Mouse (Mus musculus): ENCODE results near the gene Rpap3. TPM values are rescaled to one million over a fixed set of nuclear protein-coding genes. Genes with fewer than 3 reads are reported as not detected.
A peak's percentile ranks its signal among the peaks of the same experiment; 100 is the strongest.

Rpap3 gene
- polyA plus RNA-seq, 1 experiment from 2014 or later: 18.7 TPM

DNA sequence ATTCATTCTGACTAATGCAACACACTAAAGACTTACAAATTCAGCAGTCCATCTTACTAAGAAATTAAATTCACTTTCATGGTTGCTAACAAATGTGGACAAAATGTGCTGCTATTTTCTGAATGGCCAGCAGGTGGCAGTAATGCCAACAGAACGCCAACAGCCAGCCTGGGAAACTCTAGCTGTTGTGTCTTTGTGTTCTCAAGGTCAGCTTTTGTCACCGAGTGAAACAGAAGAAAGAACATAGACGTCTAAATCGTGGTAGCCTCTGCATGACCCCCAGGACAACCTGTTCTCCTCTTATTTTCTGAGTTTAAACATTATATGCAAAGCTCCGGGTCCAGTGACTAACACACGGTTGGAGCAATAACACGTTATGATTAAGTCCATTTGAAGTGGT is 38.2 kb downstream of the Rpap3 start:
- H3K9ac ChIP-seq: no peak overlapping the region
- H3K27ac ChIP-seq: no peak overlapping the region
- WGBS: 30% methylated on average over 7 of the region's 7 CpGs
- ATAC-seq (replicated peaks; ENCODE audit: insufficient number of reproducible peaks, insufficient read depth, low FRiP score, low read depth): no peak
- H3K36me3 ChIP-seq: no peaks in the 10 kb centered on the region
- H3K27me3 ChIP-seq: no peaks in the 10 kb centered on the region
- H3K9me3 ChIP-seq (replicated peaks): no peaks in the 10 kb centered on the region
- H3K4me1 ChIP-seq (replicated peaks): peaks cover 5% of the 10 kb centered on the region; the same call in 1 of the 2 replicates
- no peak overlapping the region for H3K4me3 ChIP-seq
- no peak overlapping the region for H3K4me2 ChIP-seq

DNA sequence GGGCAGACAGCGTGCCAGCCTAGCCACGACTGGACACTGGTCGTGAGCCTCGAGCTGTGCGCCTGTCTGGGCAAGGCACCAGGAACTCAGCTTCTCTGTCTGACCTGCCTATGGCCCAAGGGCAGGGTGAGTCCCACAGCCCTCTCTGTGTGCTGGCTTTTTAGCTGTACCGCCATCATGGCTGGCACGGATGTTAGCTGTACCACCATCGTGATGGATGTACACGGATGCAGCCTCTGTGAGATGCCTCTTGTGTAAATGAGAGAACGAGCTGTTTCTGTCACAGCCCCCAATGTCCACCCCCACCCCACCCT is 39.2 kb downstream of the Rpap3 start:
- Histone ChIP-seq H3K27me3 (no peaks in the 10 kb centered on the region), H3K9ac (no peak overlapping the region), H3K4me3 (no peak overlapping the region), H3K36me3 (no peaks in the 10 kb centered on the region), H3K4me1 (replicated peaks) (peaks cover 5% of the 10 kb centered on the region; the same call in 1 of the 2 replicates), H3K9me3 (replicated peaks) (no peaks in the 10 kb centered on the region), H3K4me2 (no peak overlapping the region), H3K27ac (no peak overlapping the region)
- WGBS: 91% methylated on average over 10 of the region's 10 CpGs
- ATAC-seq (replicated peaks; ENCODE audit: insufficient number of reproducible peaks, insufficient read depth, low FRiP score, low read depth): no peak

DNA sequence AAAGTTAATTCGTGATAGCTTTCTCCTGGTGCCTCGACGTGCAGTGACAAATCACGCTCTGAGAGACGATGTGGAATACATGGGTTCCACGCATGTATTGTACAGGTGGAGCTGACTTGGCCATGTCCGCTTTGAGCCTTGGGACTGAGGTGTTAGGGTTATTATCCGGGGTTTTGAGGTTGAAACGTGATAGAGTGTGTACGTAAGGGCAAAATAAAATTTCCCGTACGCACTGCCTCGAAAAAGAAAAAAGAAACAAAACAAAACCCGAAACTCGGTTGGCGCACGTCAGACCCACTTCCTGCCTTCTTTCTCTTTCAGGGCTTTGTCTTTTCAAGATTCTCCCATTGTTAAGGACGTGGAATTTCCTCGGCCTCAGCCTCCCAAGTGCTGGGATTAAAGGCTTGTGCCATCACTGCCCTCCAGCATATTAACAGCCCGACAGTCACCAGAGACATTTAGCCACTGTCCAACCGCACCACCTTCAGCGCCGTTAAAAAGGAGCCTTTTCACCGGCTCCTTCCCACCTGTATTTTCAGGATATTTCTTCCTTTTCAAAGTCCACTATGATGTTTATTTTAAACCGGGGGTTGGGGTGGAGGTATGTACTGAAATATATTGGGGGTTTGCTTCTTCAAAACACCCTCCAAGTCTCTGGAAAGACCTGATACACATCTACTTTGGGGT is 39.7 kb downstream of the Rpap3 start:
- WGBS: 70% methylated on average over 25 of the region's 25 CpGs
- Histone ChIP-seq H3K4me3 (no peak overlapping the region), H3K4me1 (replicated peaks) (peaks cover 5% of the 10 kb centered on the region; the same call in 1 of the 2 replicates), H3K36me3 (no peaks in the 10 kb centered on the region), H3K27me3 (no peaks in the 10 kb centered on the region), H3K9ac (no peak overlapping the region), H3K4me2 (no peak overlapping the region), H3K27ac (no peak overlapping the region), H3K9me3 (replicated peaks) (no peaks in the 10 kb centered on the region)
- ATAC-seq (replicated peaks; ENCODE audit: insufficient number of reproducible peaks, insufficient read depth, low FRiP score, low read depth): no peak

DNA sequence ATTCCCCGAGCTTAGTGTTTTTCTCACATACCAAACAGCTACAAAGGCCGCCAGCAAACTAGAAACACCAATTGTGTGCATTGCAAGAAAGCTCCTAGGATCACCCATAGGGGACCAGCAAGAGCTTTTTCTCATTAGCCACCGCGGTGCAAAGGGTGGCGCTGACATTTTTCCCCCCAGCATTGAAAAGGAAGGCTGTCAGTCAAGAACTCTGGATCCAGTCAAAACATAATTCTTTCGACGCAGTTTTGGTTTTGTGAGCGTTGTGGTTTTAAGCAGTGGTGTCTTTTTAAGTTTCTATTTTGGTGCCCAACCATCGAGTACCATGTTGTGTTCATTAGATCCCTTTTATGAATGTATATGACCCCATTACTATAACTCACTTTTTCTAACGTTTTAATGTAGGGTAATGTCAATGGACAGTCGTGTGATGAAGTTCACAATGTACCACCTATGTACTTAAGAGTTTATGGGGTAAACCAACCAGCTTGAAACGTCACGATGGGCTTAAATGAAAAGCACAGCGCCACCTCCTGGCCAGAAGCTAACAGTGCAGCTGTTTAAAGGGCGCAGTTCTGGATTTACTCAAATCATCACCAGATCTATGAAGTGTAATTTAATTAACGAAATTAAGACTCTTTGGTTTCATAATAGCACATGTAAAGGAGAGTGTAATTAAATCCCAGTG is 40.5 kb downstream of the Rpap3 start:
- ATAC-seq (replicated peaks; ENCODE audit: insufficient number of reproducible peaks, insufficient read depth, low FRiP score, low read depth): no peak
- H3K4me2 ChIP-seq: no peak overlapping the region
- H3K4me3 ChIP-seq: no peak overlapping the region
- 58% methylated on average over 16 of the region's 16 CpGs for WGBS
- H3K4me1 ChIP-seq (replicated peaks): no peaks in the 10 kb centered on the region; the same call in 1 of the 2 replicates
- no peak overlapping the region for H3K9ac ChIP-seq
- H3K36me3 ChIP-seq: no peaks in the 10 kb centered on the region
- H3K27ac ChIP-seq: no peak overlapping the region
- H3K27me3 ChIP-seq: no peaks in the 10 kb centered on the region
- H3K9me3 ChIP-seq (replicated peaks): no peaks in the 10 kb centered on the region

DNA sequence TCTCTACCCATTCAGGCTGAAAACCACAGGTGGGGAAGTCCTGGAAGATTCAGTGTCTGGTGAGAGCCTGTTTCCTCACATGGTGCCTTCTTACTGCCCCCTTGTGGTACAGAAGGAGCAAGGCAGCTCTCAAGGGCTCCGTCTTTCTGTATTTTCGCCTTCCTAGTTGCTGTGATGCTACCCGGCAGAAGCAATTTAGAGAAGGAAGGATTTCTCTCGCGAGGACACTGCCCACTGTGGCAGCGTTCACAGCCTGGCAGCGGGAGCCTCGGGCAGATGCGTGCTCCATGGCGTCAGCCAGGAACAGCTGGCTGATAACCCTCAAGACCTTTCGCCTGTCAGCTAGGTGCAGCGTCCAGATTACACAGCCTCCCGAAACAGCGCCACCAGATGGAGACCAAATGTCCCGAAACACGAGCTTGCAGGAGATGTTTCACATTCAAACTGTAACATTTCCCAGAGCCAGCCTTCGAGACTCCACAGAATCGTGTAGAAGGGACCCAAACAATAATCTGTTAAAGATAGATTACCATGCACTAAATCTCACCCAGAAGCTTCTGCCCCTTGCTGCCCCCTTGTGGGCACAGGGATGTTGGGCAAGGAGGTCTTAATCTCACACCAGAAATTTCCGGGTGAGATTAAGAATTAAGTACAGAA is 41.7 kb downstream of the Rpap3 start:
- peak overlapping the region; percentile 54 for H3K4me3 ChIP-seq
- 5% methylated on average over 19 of the region's 19 CpGs for WGBS
- ATAC-seq (replicated peaks; ENCODE audit: insufficient number of reproducible peaks, insufficient read depth, low FRiP score, low read depth): peak; percentile 59; the same call in 1 of the 2 replicates
- H3K9me3 ChIP-seq (replicated peaks): no peaks in the 10 kb centered on the region
- H3K36me3 ChIP-seq: no peaks in the 10 kb centered on the region
- H3K27ac ChIP-seq: peak overlapping the region; percentile 35
- H3K27me3 ChIP-seq: no peaks in the 10 kb centered on the region
- no peaks in the 10 kb centered on the region; the same call in 1 of the 2 replicates for H3K4me1 ChIP-seq (replicated peaks)
- H3K9ac ChIP-seq: peak overlapping the region; percentile 46
- peak overlapping the region; percentile 87 for H3K4me2 ChIP-seq

DNA sequence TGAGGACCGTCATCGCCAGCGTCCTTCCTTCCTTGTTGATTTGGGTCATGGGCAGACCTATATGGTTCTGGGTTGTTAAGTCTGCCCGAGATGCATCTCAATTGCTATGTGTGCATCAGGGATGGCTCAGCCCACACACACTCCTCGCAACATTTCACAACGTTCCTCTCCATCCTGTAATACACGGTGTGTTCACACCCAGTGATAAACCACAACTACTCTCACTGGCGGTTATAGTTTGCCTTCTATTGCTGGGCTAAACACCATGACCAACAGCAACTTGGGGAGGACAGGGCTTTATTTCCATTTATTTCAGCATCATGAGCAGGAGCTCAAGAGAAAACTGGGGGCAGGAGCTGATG is 46.9 kb downstream of the Rpap3 start:
- Histone ChIP-seq H3K4me3 (no peak overlapping the region), H3K27me3 (no peaks in the 10 kb centered on the region), H3K9me3 (replicated peaks) (no peaks in the 10 kb centered on the region), H3K4me1 (replicated peaks) (no peaks in the 10 kb centered on the region; the same call in 1 of the 2 replicates), H3K27ac (no peak overlapping the region), H3K36me3 (no peaks in the 10 kb centered on the region), H3K4me2 (no peak overlapping the region), H3K9ac (no peak overlapping the region)
- WGBS: 83% methylated on average over 8 of the region's 8 CpGs
- ATAC-seq (replicated peaks; ENCODE audit: insufficient number of reproducible peaks, insufficient read depth, low FRiP score, low read depth): no peak

DNA sequence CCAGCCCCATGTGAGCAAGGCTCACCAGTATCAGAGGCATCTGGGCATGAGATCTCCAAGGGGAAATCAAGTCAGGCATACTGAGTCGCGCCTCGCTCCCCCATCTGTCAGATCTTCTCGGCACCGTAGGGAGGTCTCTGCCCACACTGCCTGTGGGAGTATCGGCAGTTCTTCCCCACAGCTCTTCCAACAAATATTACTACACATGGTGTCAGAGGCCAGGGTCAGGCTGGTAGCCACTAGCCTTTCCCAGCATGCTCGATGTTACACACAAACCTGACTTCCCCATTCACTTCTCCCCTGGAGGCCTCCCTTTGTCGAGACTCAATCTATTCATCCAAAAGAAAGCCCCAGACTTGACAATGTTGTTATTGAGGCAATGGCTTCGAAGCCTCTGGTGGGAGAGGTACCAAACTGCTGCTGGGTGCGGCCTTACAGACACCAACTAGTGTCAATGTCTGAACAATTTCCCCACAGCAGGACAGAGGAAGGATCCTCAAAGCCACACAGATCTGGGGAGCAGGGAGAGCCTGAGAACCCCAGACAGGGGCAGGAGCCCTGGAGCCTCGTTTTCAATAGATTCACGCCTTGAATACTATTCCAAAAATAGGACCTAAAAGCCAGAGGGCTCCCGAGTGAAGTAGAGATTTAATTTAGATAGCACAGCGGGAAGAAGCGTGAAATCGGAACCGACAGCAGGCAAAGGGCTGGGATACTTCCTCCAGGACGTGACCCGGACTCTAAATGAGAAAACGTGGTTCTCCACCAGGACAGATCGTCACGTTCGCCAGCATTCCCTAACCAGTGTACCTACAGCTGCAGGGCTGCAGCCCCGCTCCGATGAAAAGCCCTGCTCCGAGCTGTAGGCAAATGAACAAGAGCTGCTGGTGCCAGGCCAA is 47.5 kb downstream of the Rpap3 start:
- no peak for ATAC-seq (replicated peaks; ENCODE audit: insufficient number of reproducible peaks, insufficient read depth, low FRiP score, low read depth)
- 62% methylated on average over 26 of the region's 26 CpGs for WGBS
- H3K4me2 ChIP-seq: 0 out of 2 replicates have a peak overlapping the region, but pooled peaks have one; percentile 12

DNA sequence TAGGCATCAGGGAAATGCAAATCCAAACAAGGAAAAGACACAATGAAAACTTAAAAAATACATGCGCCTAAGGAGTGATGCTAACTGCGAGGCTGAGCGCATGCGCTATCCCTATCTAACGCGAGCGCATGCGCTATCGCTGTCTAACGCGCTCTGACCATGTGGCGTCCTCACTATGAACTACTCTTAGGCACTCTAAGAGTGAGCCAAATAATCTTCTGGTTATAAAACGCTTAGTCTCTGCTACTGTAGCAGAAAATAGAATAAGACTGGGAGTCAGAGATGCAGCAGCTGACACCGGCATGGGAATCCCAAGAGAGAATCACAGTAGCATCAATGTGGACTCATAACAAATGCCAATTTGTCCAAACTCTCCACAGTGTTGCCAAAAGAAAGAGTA is 48.2 kb downstream of the Rpap3 start:
- H3K4me1 ChIP-seq (replicated peaks): no peaks in the 10 kb centered on the region; the same call in 1 of the 2 replicates
- H3K4me3 ChIP-seq: no peak overlapping the region
- H3K27ac ChIP-seq: no peak overlapping the region
- H3K9ac ChIP-seq: no peak overlapping the region
- H3K4me2 ChIP-seq: no peak overlapping the region
- H3K36me3 ChIP-seq: no peaks in the 10 kb centered on the region
- no peaks in the 10 kb centered on the region for H3K27me3 ChIP-seq
- no peaks in the 10 kb centered on the region for H3K9me3 ChIP-seq (replicated peaks)
- ATAC-seq (replicated peaks; ENCODE audit: insufficient number of reproducible peaks, insufficient read depth, low FRiP score, low read depth): no peak
- WGBS: 94% methylated on average over 14 of the region's 14 CpGs

More for the DNA sequence above, 47.5 kb downstream of the Rpap3 start:
- H3K4me1 ChIP-seq (replicated peaks): no peaks in the 10 kb centered on the region; the same call in 1 of the 2 replicates
- no peaks in the 10 kb centered on the region for H3K36me3 ChIP-seq
- no peaks in the 10 kb centered on the region for H3K9me3 ChIP-seq (replicated peaks)
- no peaks in the 10 kb centered on the region for H3K27me3 ChIP-seq
- no peak overlapping the region for H3K9ac ChIP-seq
- no peak overlapping the region for H3K27ac ChIP-seq
- no peak overlapping the region for H3K4me3 ChIP-seq

DNA sequence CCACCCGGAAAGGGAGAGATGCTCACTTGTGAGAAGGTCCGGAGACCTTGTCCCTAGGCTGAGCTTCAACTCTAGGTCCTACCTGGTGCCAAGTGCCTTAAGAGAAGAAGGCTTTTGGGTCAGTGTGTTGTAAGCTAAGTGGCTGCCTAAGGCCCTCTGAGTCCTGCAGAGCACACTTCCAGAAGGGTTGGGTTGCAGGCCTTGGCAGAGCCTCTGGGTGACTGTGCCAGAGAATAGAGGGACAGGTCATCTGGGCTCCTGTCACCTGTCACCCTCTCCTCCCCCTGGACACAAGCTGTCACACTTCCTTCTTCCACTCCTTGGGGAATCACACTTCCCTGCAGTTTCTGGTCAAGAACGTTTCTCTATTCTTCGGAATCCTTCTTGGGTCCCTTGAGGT is 55.9 kb downstream of the Rpap3 start:
- no peak overlapping the region for H3K27ac ChIP-seq
- no peak for ATAC-seq (replicated peaks; ENCODE audit: insufficient number of reproducible peaks, insufficient read depth, low FRiP score, low read depth)
- H3K4me2 ChIP-seq: no peak overlapping the region
- H3K4me3 ChIP-seq: no peak overlapping the region
- H3K36me3 ChIP-seq: no peaks in the 10 kb centered on the region
- no peaks in the 10 kb centered on the region for H3K9me3 ChIP-seq (replicated peaks)
- no peaks in the 10 kb centered on the region for H3K27me3 ChIP-seq
- H3K4me1 ChIP-seq (replicated peaks): no peaks in the 10 kb centered on the region
- no peak overlapping the region for H3K9ac ChIP-seq
- WGBS: 74% methylated on average over 4 of the region's 4 CpGs

DNA sequence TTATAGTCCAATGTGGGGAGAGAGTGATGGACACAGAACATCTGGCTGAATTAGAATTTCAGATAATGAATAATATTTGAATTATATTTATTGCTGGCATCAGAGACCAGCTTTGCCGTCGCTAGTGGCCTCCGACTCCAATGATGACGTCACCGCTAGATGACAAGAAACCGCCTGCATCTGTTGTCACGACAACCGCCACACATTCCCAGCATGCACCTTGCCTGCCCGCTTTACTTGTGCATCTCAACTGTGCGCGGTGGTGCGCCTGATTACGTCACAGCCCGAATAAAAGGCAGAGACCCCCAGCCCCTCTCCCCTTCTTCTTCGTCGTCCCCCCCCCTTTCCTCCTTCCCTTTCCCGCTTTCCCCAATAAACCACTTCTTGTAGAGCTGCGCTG is 57.4 kb downstream of the Rpap3 start:
- no peak for ATAC-seq (replicated peaks; ENCODE audit: insufficient number of reproducible peaks, insufficient read depth, low FRiP score, low read depth)
- no peak overlapping the region for H3K27ac ChIP-seq
- H3K4me2 ChIP-seq: no peak overlapping the region
- no peaks in the 10 kb centered on the region for H3K36me3 ChIP-seq
- H3K27me3 ChIP-seq: no peaks in the 10 kb centered on the region
- H3K9ac ChIP-seq: no peak overlapping the region
- no peaks in the 10 kb centered on the region for H3K9me3 ChIP-seq (replicated peaks)
- 83% methylated on average over 18 of the region's 18 CpGs for WGBS
- H3K4me1 ChIP-seq (replicated peaks): no peaks in the 10 kb centered on the region
- H3K4me3 ChIP-seq: no peak overlapping the region

DNA sequence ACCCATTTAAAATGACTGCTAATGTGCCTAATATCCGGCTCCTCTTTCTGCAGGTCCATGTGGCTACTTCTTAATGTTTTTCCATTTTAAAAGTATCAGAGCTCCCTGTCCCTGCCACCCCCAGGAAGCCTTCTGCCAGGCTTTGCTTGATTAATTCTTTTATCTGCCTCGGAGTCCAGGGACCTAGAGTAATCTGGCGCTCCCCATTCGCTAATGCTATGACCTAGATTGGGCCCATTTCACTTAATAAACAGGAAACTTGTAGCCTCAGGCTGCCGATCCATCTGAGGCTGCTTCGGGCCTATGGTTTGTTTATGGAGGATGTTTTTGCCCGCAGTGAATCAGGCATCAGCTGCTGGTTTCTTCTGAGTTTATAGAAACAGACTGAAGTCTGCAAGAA is 59.2 kb downstream of the Rpap3 start:
- 59% methylated on average over 7 of the region's 7 CpGs for WGBS
- H3K4me3 ChIP-seq: no peak overlapping the region
- no peaks in the 10 kb centered on the region for H3K9me3 ChIP-seq (replicated peaks)
- H3K4me2 ChIP-seq: no peak overlapping the region
- no peak overlapping the region for H3K27ac ChIP-seq
- no peaks in the 10 kb centered on the region for H3K4me1 ChIP-seq (replicated peaks)
- no peak overlapping the region for H3K9ac ChIP-seq
- H3K36me3 ChIP-seq: no peaks in the 10 kb centered on the region
- no peaks in the 10 kb centered on the region for H3K27me3 ChIP-seq
- ATAC-seq (replicated peaks; ENCODE audit: insufficient number of reproducible peaks, insufficient read depth, low FRiP score, low read depth): no peak
